Mouse (Mus musculus) heart, postnatal 0 days (tissue): Measurements from ENCODE around the gene Susd1.

Experiments
- CTCF ChIP-seq: IDR thresholded peaks from 2 replicates; pipeline ENCODE4 v1.5.1; 2016; ENCODE audit warnings: antibody characterized with exemption, control low read depth, low read depth
- EP300 ChIP-seq: IDR thresholded peaks from 2 replicates; pipeline ENCODE4 v1.6.1; 2016; ENCODE audit warnings: antibody characterized with exemption, low read depth

GRCm38 (mm10) chr4:59419211-59419610 is 19.2 kb downstream of the Susd1 start:
- TF ChIP-seq EP300 (no peak), CTCF (no peak)
